Mouse (Mus musculus) neural tube, embryonic 15.5 days (tissue): ENCODE results near the gene Kidins220. TPM values are rescaled to one million over a fixed set of nuclear protein-coding genes. Genes with fewer than 3 reads are reported as not detected.

Experiments
- ATAC-seq: fragments of 200-750 bp; cut with Nextera tagmentation; 2 replicates; pipeline ENCODE4 v1.8.0; 2017; ENCODE audit warnings: mild to moderate bottlenecking, moderate TSS enrichment, moderate library complexity; ENCODE audit not compliant: low FRiP score
- H3K27ac ChIP-seq: fragments of 300-500 bp; sonication (generic); replicated peaks from 2 replicates; pipeline ENCODE4 v1.5.1; 2015; ENCODE audit warnings: mild to moderate bottlenecking, inconsistent platforms
- H3K27me3 ChIP-seq: fragments of 300-500 bp; sonication (generic); replicated peaks from 2 replicates; pipeline ENCODE4 v1.6.1; 2015; ENCODE audit warnings: inconsistent platforms
- H3K36me3 ChIP-seq: fragments of 300-500 bp; sonication (generic); 2 replicates; pipeline ENCODE4 v1.6.1; 2015; ENCODE audit warnings: inconsistent platforms
- H3K4me1 ChIP-seq: fragments of 300-500 bp; sonication (generic); 2 replicates; pipeline ENCODE4 v1.6.1; 2015; ENCODE audit warnings: inconsistent platforms
- H3K4me2 ChIP-seq: fragments of 300-500 bp; sonication (generic); 2 replicates; pipeline ENCODE4 v1.6.1; 2015; ENCODE audit warnings: inconsistent platforms, mild to moderate bottlenecking, moderate library complexity
- H3K4me3 ChIP-seq: fragments of 300-500 bp; sonication (generic); replicated peaks from 2 replicates; pipeline ENCODE4 v1.5.1; 2015; ENCODE audit warnings: mild to moderate bottlenecking, inconsistent platforms
- H3K9ac ChIP-seq: fragments of 300-500 bp; sonication (generic); replicated peaks from 2 replicates; pipeline ENCODE4 v1.6.1; 2015; ENCODE audit warnings: mild to moderate bottlenecking, inconsistent platforms
- H3K9me3 ChIP-seq: fragments of 300-500 bp; sonication (generic); replicated peaks from 2 replicates; pipeline ENCODE4 v1.6.1; 2016; ENCODE audit warnings: inconsistent platforms
- WGBS: fragments of 180-500 bp; shearing (Covaris S2); methylation state at CpG from one replicate; pipeline ENCODE4 v1.1.7; 2015; ENCODE audit warnings: mixed read lengths; 5-methylcytosine and 5-hydroxymethylcytosine counted together
- polyA plus RNA-seq: library from polyadenylated mRNA; unstranded; fragments of >200 nt; fragmentation: Nextera tagmentation; extraction: Ambion mirVana; gene quantifications from 2 replicates; pipeline ENCODE4 v1.2.1, GENCODE M21; 2015

Gene Kidins220
- polyA plus RNA-seq, 1 experiment from 2014 or later, result 108 TPM

- H3K4me1 ChIP-seq, result peaks cover 26% of the 10 kb centered on the region
- no peak for ATAC-seq
- no peaks in the 10 kb centered on the region for H3K9me3 ChIP-seq
- H3K4me3 ChIP-seq, result no peak overlapping the region
- H3K4me2 ChIP-seq, result no peak overlapping the region
- WGBS, result 85% methylated on average over 6 of the region's 6 CpGs
- no peaks in the 10 kb centered on the region for H3K36me3 ChIP-seq
- no peaks in the 10 kb centered on the region for H3K27me3 ChIP-seq
- no peak overlapping the region for H3K27ac ChIP-seq
- H3K9ac ChIP-seq, result no peak overlapping the region
These were observed 129.2 kb downstream of the Kidins220 start for GRCm38 (mm10) chr12:25103911-25104310.

- H3K9ac ChIP-seq, result no peak overlapping the region
- no peaks in the 10 kb centered on the region for H3K27me3 ChIP-seq
- no peak overlapping the region for H3K4me3 ChIP-seq
- no peak for ATAC-seq
- no peaks in the 10 kb centered on the region for H3K36me3 ChIP-seq
- H3K27ac ChIP-seq, result no peak overlapping the region
- H3K9me3 ChIP-seq, result no peaks in the 10 kb centered on the region
- peaks cover 20% of the 10 kb centered on the region for H3K4me1 ChIP-seq
- H3K4me2 ChIP-seq, result no peak overlapping the region
These were observed 129.8 kb downstream of the Kidins220 start for GRCm38 (mm10) chr12:25104541-25104940.

- no peaks in the 10 kb centered on the region for H3K4me1 ChIP-seq
- no peak overlapping the region for H3K9ac ChIP-seq
- H3K27me3 ChIP-seq, result no peaks in the 10 kb centered on the region
- 78% methylated on average over 2 of the region's 2 CpGs for WGBS
- no peak overlapping the region for H3K4me3 ChIP-seq
- H3K9me3 ChIP-seq, result no peaks in the 10 kb centered on the region
- H3K4me2 ChIP-seq, result no peak overlapping the region
- H3K36me3 ChIP-seq, result no peaks in the 10 kb centered on the region
- no peak for ATAC-seq
- no peak overlapping the region for H3K27ac ChIP-seq
These were observed 134.1 kb downstream of the Kidins220 start for GRCm38 (mm10) chr12:25108865-25109264.

DNA sequence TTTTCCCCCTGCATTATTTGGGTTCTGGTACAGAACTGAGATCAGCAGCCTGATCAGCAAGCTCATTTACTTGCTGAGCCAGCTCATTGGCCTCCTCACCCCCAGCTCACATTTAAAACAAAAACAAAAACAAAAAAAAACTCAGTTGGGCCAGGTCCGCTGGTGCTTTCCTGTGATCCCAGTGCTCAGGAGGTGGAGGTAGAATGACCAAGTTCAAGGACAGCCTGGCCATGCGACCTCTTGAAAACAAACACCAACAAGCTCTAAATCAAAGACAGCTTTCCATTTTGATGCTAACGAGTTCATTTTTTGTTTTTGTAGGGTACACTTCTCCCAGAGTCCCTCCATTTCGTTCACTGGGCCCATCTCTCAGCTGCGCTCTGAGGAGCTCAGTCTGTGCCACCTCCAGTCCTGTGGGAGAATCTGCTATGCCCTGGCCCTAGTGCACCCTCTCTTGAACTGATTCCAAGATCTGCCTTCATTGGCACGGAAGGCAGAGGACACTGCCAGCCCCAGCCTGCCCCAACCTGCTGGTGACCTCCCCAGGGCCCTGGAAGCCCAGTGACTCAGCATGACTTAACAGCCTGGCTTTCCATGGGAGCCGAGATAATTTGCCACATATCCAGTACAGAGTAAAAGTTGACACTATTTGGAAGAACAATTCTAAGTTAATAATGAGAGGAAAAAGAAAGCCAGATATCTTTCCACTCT lies 135.4 kb downstream of the Kidins220 start:
- Histone ChIP-seq H3K27ac (no peak overlapping the region), H3K36me3 (no peaks in the 10 kb centered on the region), H3K4me2 (no peak overlapping the region), H3K9ac (no peak overlapping the region), H3K27me3 (no peaks in the 10 kb centered on the region), H3K4me1 (no peaks in the 10 kb centered on the region), H3K9me3 (no peaks in the 10 kb centered on the region), H3K4me3 (no peak overlapping the region)
- WGBS, result 70% methylated on average over 7 of the region's 7 CpGs
- ATAC-seq, result no peak

- WGBS, result 85% methylated on average over 7 of the region's 7 CpGs
- Histone ChIP-seq H3K4me2 (no peak overlapping the region), H3K27ac (no peak overlapping the region)
These were observed 136.0 kb downstream of the Kidins220 start for GRCm38 (mm10) chr12:25110682-25111078.

More at GRCm38 (mm10) chr12:25110682-25111078, 136.0 kb downstream of the Kidins220 start:
- no peaks in the 10 kb centered on the region for H3K9me3 ChIP-seq
- H3K9ac ChIP-seq, result no peak overlapping the region
- H3K4me1 ChIP-seq, result no peaks in the 10 kb centered on the region
- ATAC-seq, result no peak
- H3K27me3 ChIP-seq, result no peaks in the 10 kb centered on the region
- no peaks in the 10 kb centered on the region for H3K36me3 ChIP-seq
- no peak overlapping the region for H3K4me3 ChIP-seq

Other genes starting within 250 kb of the Kidins220 start
- gene Mboat2, start 144.0 kb upstream of the Kidins220 start, polyA plus RNA-seq, result 58.8 and 61.9 TPM in 2 replicates
- gene Id2, start 122.2 kb downstream of the Kidins220 start, polyA plus RNA-seq, result 252 and 258 TPM in 2 replicates